Mouse (Mus musculus) embryonic facial prominence, embryonic 11.5 days (tissue): ENCODE measurements around the gene Cfap73. TPM values are rescaled to one million over a fixed set of nuclear protein-coding genes. Genes with fewer than 3 reads are reported as not detected.
A peak's percentile ranks its signal among the peaks of the same experiment; 100 is the strongest.

Experiments used
- ATAC-seq: fragments of 200-750 bp; cut with Nextera tagmentation; replicated peaks from 2 replicates; pipeline ENCODE4 v1.8.0; 2017; ENCODE audit warnings: low read depth; ENCODE audit not compliant: insufficient number of reproducible peaks, low FRiP score, low TSS enrichment
- DNase-seq: peaks from one replicate; pipeline ENCODE4 v3.0.0-alpha.2; 2015; ENCODE audit warnings: low spot score
- H3K27ac ChIP-seq: fragments of 300-500 bp; sonication (generic); replicated peaks from 2 replicates; pipeline ENCODE4 v1.5.1; 2014; ENCODE audit warnings: mild to moderate bottlenecking, low read depth, low read length, control low read depth
- H3K27me3 ChIP-seq: fragments of 300-500 bp; sonication (generic); 2 replicates; pipeline ENCODE4 v1.6.1; 2014; ENCODE audit warnings: mild to moderate bottlenecking, low read length, moderate library complexity, mixed read lengths; ENCODE audit not compliant: control insufficient read depth, insufficient read depth
- H3K36me3 ChIP-seq: fragments of 300-500 bp; sonication (generic); replicated peaks from 2 replicates; pipeline ENCODE4 v1.6.1; 2014; ENCODE audit warnings: low read depth, mild to moderate bottlenecking, low read length, moderate library complexity, mixed read lengths; ENCODE audit not compliant: control insufficient read depth, insufficient read depth
- H3K4me1 ChIP-seq: fragments of 300-500 bp; sonication (generic); 2 replicates; pipeline ENCODE4 v1.6.1; 2014; ENCODE audit warnings: low read length, mixed read lengths; ENCODE audit not compliant: control insufficient read depth, insufficient read depth
- H3K4me2 ChIP-seq: fragments of 300-500 bp; sonication (generic); 2 replicates; pipeline ENCODE4 v1.6.1; 2014; ENCODE audit warnings: low read depth, mild to moderate bottlenecking, control low read depth, low read length, moderate library complexity
- H3K4me3 ChIP-seq: fragments of 300-500 bp; sonication (generic); 2 replicates; pipeline ENCODE4 v1.5.1; 2014; ENCODE audit warnings: low read depth, low read length, control low read depth
- H3K9ac ChIP-seq: fragments of 300-500 bp; sonication (generic); replicated peaks from 2 replicates; pipeline ENCODE4 v1.6.1; 2014; ENCODE audit warnings: mild to moderate bottlenecking, control low read depth, low read length
- H3K9me3 ChIP-seq: fragments of 300-500 bp; sonication (generic); replicated peaks from 2 replicates; pipeline ENCODE4 v1.6.1; 2016; ENCODE audit warnings: mild to moderate bottlenecking, low read length, inconsistent platforms, mixed read lengths; ENCODE audit not compliant: control insufficient read depth
- WGBS: fragments of 180-500 bp; shearing (Covaris S2); extraction: QIAGEN DNeasy Blood & Tissue Kit; methylation state at CpG from one replicate; pipeline ENCODE4 v1.1.7; 2014; 5-methylcytosine and 5-hydroxymethylcytosine counted together
- polyA plus RNA-seq: library from polyadenylated mRNA; unstranded; fragments of >200 nt; fragmentation: Nextera tagmentation; extraction: Ambion mirVana; gene quantifications from 2 replicates; pipeline ENCODE4 v1.2.1, GENCODE M21; 2014

Gene Cfap73
- polyA plus RNA-seq = not detected in 2 replicates

GRCm38 (mm10) chr5:120634131-120634530 lies at the start of gene Cfap73:
Gene Cfap73 (minus strand): TSS chr5:120634235.
- Histone ChIP-seq H3K9ac (no peak within 1 kb of the TSS), H3K27ac (no peak within 1 kb of the TSS), H3K4me1 (no peaks in the 10 kb centered on the region), H3K27me3 (peaks cover 5% of the 10 kb centered on the region; the same call in 1 of the 2 replicates), H3K36me3 (no peaks in the 10 kb centered on the region), H3K9me3 (no peaks in the 10 kb centered on the region), H3K4me2 (no peak within 1 kb of the TSS), H3K4me3 (no peak within 1 kb of the TSS)
- DNase-seq = no peak
- no peak for ATAC-seq
- 58% methylated on average over 9 of the region's 9 CpGs for WGBS

- WGBS = 9% methylated on average over 24 of the region's 24 CpGs
- Histone ChIP-seq H3K9ac (no peak overlapping the region), H3K36me3 (no peaks in the 10 kb centered on the region), H3K27me3 (peaks cover 18% of the 10 kb centered on the region), H3K9me3 (no peaks in the 10 kb centered on the region), H3K4me2 (no peak overlapping the region; the same call in 1 of the 2 replicates), H3K4me1 (peaks cover 2% of the 10 kb centered on the region; the same call in 1 of the 2 replicates), H3K27ac (no peak overlapping the region), H3K4me3 (no peak overlapping the region)
- no peak for ATAC-seq
- DNase-seq = no peak
Observed at GRCm38 (mm10) chr5:120682982-120683771, 49.1 kb upstream of the Cfap73 start.

GRCm38 (mm10) chr5:120680918-120681317 lies 46.9 kb upstream of the Cfap73 start:
- no peak overlapping the region for H3K4me3 ChIP-seq
- WGBS = 90% methylated on average over 18 of the region's 18 CpGs
- H3K9me3 ChIP-seq = no peaks in the 10 kb centered on the region
- H3K27ac ChIP-seq = no peak overlapping the region
- ATAC-seq (no peak), DNase-seq (no peak)
- H3K4me1 ChIP-seq = peaks cover 2% of the 10 kb centered on the region; the same call in 1 of the 2 replicates
- H3K9ac ChIP-seq = no peak overlapping the region
- no peaks in the 10 kb centered on the region for H3K36me3 ChIP-seq
- H3K4me2 ChIP-seq = no peak overlapping the region
- peaks cover 18% of the 10 kb centered on the region for H3K27me3 ChIP-seq

- Histone ChIP-seq H3K4me1 (peaks cover 2% of the 10 kb centered on the region; the same call in 1 of the 2 replicates), H3K36me3 (no peaks in the 10 kb centered on the region), H3K4me2 (peak overlapping the region; percentile 64), H3K9ac (peak overlapping the region; percentile 48), H3K27me3 (peaks cover 18% of the 10 kb centered on the region), H3K9me3 (no peaks in the 10 kb centered on the region), H3K4me3 (peak overlapping the region; percentile 31), H3K27ac (no peak overlapping the region)
- peak; percentile 97 for DNase-seq
- 2% methylated on average over 24 of the region's 24 CpGs for WGBS
- ATAC-seq = peak; percentile 80
Observed at GRCm38 (mm10) chr5:120679676-120680555, 45.9 kb upstream of the Cfap73 start.

- Histone ChIP-seq H3K27ac (no peak overlapping the region), H3K4me2 (no peak overlapping the region), H3K36me3 (no peaks in the 10 kb centered on the region), H3K9ac (no peak overlapping the region), H3K4me3 (no peak overlapping the region), H3K27me3 (peaks cover 6% of the 10 kb centered on the region), H3K4me1 (peaks cover 2% of the 10 kb centered on the region), H3K9me3 (no peaks in the 10 kb centered on the region)
- 36% methylated on average over 2 of the region's 2 CpGs for WGBS
- ATAC-seq (no peak), DNase-seq (no peak)
Observed at GRCm38 (mm10) chr5:120677516-120677915, 43.5 kb upstream of the Cfap73 start.

- Histone ChIP-seq H3K4me2 (no peak overlapping the region), H3K36me3 (no peaks in the 10 kb centered on the region), H3K9ac (no peak overlapping the region; the same call in 1 of the 2 replicates), H3K4me3 (no peak overlapping the region), H3K27me3 (no peaks in the 10 kb centered on the region), H3K9me3 (no peaks in the 10 kb centered on the region), H3K4me1 (peaks cover under 1% of the 10 kb centered on the region), H3K27ac (no peak overlapping the region)
- WGBS = 37% methylated on average over 21 of the region's 21 CpGs
- no peak for ATAC-seq
- peak; percentile 54 for DNase-seq
Observed at GRCm38 (mm10) chr5:120674229-120675145, 40.5 kb upstream of the Cfap73 start.

GRCm38 (mm10) chr5:120673626-120674025 lies 39.6 kb upstream of the Cfap73 start:
- Histone ChIP-seq H3K4me1 (no peaks in the 10 kb centered on the region; the same call in 1 of the 2 replicates), H3K9ac (no peak overlapping the region), H3K36me3 (no peaks in the 10 kb centered on the region), H3K27ac (no peak overlapping the region), H3K27me3 (no peaks in the 10 kb centered on the region), H3K9me3 (no peaks in the 10 kb centered on the region), H3K4me3 (no peak overlapping the region), H3K4me2 (no peak overlapping the region)
- DNase-seq (peak; percentile 69), ATAC-seq (no peak)
- 10% methylated on average over 12 of the region's 12 CpGs for WGBS
